Mouse (Mus musculus) adrenal gland, adult (tissue): Measurements from ENCODE around the gene Chic2.

Source experiments
- DNase-seq, 2 experiments: peaks; one replicate each; pipeline ENCODE4 v3.0.0; 2022 to 2023; ENCODE audit warnings: low spot score in 1 of 2; ENCODE audit not compliant: inconsistent age in 2 of 2

The Chic2 gene

DNA sequence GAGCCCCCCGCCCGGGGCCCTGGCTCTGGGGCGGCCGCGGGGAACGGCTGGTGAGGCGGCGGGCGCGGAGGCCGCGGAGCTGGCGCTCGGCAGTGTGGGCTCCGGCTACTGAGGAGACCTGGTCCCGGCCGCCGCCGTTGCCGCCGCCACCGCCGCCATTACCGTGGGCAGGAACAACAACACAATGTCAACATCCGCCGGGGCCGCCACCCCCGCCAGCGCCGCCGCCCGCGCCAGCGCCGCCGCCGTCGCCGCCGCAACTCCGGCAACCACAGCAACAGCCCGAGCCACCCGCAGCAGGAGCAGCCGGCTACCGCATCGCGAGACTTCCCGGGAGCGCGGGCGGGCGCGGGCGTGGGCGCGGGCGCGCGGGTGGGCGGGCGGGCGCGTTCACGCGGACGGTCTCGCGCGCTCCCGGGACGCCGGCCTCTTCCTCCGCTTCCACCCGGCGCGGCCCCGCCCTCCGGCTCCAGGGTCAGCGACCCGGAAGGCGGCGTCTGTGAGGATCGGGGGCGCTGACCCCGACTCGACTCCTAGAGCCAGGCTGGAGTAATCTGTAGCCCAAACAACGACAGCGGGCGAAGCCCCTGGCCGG lies at the start of gene Chic2:
Gene Chic2 (minus strand): TSS at position 465 of the 595 bp plus-strand sequence.
- peak; percentile 90 to 93 for DNase-seq

DNA sequence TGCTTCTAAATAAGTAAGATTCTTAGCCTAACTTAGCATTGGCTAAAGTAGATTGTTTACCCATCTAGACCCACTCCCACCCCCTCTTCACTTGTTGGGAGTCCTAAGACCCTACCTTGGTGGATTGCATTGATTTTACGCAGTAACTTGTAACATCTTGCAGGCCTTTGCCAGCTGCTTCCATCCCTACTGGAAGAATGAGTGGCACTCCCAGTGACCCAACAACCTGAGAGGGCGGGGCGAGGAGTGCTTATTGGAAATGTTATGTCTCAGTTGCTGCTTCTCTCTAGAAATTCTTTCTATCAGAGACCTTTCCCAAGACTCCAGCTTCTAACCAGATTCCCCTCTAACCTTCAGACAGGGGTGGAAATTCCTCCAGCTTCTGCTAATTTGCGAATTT lies 41.3 kb upstream of the Chic2 start:
- DNase-seq, result no peak

DNA sequence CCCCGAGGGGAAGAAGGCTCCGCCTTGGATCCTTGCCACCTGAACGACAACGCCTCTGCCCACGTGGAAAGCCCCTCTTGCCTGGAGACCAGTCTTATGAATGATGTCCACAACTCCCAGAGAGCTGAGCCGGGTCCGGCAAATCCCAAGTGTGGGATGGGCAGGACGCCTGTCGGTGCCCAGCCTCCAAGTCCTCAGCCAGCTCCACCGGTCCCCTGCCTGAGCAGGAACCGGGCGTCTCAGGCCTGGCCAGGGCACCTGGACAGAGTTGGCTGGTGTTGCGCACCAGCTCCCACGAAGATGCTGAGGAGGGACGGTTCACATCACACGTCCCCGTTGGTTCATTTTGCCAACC lies 40.9 kb upstream of the Chic2 start:
- no peak for DNase-seq

DNA sequence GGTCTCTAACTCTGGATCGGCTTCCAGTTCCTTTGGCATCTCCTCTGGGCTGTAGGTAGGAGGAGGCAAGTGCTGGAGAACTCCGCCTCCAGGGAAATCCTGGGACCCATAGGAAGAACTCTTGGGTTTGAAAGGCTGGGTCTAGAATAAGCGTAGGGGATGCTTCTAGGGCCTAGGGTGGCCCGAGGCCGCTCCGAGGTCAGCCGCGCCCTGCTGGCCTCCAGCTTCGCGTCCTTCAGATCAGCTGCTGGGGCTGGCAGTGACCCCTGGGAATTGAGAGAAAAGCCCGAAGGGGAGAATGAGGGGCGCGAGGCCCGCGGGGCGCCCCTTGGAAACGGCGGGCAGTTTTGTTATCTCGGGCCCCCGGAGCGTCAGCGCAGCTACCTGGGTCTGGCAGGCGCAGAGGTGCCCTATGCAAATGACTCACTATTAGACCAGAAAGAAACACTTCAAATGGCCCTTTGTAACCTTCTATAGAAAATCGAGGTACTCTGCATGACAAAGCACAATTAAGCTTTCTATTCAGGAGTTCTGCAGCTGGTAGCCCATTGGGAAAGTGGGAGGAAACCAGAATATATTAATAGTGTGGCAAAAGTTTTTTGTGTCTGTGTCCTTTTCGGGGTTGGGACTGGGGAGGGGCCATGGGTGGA lies 40.4 kb upstream of the Chic2 start:
- peak in 1 of 2 experiments; percentile 38 for DNase-seq

DNA sequence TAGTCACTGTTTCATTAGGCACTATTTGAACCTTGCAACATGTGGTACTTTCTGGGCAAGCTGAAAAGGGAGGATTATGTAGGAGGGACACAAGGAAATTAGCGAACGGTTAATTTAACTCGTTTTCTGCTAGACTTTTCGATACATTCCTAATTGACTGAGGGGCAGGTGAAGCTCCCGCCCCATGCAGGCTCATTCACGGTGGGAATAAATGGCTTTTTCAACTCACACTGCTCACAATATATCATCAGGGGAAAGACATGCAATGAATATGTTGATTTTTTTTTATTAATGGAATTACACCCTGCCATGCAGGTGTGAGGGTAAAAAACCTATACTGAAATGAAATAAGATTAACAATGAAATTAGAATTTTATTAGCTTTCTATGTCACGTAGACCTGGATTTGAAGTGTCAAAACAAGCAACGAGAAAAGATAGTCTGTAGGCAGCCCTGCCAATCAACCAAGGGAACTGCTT lies 39.9 kb upstream of the Chic2 start:
- no peak for DNase-seq

DNA sequence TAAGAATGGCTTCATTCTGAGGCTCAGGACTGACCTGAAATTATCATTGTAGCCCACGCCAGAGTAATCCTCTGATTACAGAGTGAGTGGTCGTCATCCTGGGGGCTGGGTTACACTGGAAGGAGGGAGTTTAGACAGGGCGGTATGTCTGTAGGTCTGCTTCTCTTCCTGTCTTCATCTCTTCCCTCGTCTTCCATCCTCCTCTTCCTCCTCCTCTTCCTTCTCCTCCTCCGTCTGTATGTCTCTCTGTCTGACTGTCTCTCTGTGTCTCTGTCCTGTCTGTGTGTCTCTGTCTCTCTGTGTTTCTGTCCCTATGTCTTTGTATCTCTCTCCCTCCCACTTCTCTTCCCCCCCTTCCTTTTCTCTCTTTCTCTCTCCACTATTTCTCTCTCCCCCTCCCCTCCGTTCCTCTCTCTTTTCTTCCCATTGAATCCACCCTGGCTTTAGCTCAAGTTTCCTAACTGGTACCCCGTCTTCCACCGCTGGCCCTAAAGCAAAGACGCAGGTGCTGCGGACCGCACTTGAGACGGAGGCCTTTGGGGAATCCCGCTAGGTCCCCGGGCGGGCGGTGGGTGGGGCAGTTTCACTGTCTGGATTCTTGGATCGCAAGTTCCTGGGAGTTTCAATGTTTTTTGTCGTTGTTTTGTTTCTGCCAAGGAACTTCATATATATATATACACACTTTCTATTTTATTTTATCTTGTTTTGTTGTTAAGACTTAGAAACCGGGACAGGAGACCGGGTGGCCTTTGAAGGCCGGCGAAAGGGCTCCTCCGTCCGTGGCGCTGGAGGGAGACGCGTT lies 39.2 kb upstream of the Chic2 start:
- peak in 1 of 2 experiments; percentile 54 for DNase-seq

DNA sequence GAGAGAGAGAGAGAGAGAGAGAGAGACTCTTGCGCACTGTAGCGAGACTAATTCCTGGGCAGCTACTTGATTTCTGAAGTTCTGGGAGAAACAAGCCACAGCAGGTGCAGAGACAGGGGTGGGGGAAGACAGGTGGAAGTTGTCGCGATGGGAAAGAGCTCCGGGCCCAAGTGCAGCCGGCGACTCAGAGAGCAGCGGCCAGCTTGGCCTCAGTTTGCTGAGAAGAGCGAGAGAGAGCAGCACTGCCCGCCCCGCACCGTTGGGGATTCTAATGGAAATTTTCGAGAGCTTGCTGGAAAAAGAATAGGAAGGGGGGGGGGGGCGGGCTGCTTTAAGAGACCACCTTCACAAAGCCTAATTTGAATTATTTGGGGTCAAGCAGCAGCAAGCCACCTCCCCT lies 38.5 kb upstream of the Chic2 start:
- no peak for DNase-seq

DNA sequence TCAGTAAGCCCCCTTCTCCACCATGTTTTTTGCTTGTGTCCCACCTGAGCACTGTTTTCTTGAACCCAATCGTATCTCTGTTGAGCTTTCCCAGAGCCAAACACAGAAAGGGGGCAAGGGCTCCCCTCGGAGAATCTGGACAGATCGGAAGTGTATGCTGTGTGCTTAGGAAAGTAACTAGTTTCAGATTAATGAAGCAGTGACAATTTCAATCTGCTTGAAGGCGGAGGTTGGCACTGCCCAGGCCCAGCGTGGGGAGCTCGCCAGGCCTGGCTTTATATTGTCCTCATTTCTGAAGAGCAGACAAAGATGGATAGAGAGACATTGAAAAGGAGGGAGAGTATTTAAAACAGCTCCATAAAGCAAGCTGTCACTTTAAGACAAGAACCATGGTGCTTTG lies 37.9 kb upstream of the Chic2 start:
- no peak for DNase-seq

DNA sequence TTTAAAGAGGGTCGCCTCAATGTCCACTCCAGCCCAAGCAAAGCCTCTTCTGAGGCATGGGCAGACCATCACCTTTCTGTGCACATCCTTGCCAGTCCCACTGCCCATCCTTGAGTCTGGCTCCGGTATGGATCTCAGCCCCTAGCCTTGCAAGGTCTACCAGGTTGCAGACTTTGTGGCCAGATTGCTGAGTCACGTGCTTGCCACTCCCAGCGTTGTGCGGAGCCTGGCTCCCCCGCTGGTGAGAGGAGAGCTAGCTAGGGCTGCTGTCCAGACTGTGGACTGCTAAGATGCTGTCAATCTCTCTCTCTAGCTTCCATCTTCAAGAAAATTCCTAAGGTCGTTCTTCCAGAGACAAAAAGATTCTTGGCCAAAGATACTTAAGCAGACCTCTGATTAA lies 35.0 kb upstream of the Chic2 start:
- DNase-seq, result no peak

DNA sequence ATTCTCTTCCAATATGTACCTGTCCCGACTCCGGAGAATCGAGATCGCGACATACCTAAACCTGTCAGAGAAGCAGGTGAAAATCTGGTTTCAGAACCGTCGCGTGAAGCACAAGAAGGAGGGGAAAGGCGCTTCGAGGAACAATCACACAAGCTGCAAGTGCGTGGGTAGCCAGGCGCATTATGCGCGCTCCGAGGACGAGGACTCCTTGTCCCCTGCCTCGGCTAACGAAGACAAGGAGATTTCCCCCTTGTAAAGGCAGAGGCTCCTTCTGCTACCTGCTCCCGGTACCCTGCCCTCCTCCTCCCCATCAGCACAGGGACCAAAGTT lies 32.4 kb upstream of the Chic2 start:
- DNase-seq, result no peak

DNA sequence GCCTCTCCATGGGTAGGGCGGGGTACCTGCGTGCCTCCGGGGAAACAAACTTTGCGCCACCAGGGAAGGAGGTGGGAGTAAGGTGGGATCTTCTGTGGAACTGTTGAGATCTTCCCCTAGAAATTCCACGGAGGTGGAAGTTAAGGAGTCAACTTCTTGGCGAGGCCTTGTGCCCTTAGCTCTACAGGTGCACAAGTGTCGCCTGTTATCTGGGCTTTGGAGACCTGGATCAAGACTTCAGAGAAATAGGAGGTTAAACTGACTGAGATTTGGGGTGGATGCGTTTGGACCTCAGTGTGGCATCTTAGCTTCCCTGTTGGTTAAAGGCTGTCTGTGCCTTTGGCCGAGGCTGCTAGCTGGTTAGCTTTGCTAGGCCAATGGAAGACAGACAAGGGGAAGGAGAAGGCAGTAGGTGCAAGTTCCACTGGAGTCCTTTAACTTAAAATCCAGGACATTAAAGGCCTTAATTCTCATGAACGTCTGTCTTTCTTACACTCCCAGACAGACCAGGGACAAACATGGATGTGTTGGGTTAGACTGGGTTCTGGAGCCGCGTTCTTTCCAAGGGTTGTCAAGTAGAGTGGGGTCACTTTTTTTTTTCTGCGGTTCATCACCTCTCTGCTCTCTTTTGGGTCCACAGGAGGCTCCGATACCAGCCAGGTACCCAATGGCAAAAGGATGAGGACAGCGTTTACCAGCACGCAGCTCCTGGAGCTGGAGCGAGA lies 31.9 kb upstream of the Chic2 start:
- no peak for DNase-seq

DNA sequence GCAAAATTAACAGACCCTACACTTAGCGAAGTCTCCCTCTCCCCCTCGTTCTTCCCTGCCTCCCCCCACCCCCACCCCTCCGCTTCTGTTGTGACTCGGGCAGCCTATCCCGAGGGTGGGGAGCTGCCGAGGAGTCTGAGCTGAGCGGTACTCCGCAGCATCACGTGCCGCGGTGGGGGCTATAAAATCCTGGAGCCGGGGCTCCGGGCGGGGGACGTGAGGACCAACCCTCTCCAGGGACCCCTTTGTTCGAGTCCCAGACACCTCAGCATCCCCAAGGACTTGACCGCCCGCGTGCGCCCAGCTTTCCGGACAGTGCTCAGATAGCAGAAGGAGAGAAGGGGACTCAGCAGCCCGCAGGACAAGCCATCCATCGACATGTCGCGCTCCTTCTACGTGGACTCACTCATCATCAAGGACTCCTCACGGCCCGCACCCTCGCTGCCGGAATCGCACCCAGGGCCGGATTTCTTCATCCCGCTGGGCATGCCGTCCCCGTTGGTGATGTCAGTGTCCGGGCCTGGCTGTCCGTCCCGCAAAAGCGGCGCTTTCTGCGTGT lies 30.9 kb upstream of the Chic2 start, which contains the start of gene Gsx2:
Gene Gsx2 (plus strand): TSS at position 219 of the 559 bp plus-strand sequence.
- no peak for DNase-seq

DNA sequence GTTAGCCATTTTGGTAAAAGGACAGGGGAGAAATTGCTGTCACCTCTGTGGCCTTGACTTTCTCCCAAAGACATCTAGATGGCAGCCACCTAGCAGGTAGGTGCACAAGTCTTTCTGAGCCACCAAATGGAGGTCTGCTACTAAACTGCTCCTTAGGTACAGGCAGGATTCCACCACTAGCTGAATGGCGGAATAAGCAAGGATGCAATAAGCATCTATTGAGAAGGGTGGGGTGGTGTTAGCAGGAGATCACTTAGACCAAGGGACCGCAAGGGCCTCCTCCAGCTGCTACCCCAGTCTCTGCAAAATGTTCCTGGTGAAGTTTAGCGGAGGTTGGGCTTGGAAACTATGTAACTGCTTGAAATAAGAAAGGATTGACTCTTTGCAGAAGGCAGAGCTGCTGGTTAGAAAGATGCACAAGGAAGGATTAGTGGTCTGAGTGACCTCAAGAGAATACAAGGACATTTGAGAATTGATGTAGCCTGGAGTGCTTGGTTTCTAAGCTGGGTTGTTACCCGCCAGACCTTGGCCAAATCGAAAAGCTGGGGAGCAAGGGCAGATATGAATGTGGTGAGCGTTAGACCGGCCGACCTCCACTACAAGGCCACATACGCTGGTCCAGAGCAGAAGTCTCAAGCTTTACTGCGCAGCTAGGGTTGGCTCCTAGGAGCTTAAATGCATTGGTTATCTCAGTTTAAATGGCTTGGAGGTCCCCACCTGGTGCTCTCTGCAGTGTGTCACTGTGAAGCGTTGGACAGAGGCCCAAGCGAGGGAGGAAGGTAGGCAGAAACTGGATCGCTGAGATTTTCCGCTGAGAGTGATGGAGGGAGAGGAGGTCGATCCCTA lies 30.2 kb upstream of the Chic2 start:
- DNase-seq, result peak in 1 of 2 experiments; percentile 34

DNA sequence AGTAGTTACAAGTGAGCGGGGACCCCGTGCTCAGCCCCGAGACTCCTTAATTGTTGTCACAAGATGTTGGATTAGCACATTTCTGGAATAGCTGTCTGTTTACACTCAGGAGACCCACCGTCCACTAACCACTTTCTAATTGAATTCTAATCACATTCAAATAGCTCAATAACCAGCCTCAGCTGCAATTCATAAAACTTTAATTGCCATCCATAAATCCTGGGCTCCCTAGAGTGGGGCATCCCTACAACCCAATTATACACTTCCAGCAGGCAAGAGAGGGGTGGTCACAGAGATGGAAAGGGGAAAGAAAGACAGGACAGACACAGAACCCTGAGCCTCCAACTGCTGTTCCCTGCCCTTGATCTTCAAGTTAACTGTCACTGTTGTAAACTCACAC lies 29.6 kb upstream of the Chic2 start:
- no peak for DNase-seq

DNA sequence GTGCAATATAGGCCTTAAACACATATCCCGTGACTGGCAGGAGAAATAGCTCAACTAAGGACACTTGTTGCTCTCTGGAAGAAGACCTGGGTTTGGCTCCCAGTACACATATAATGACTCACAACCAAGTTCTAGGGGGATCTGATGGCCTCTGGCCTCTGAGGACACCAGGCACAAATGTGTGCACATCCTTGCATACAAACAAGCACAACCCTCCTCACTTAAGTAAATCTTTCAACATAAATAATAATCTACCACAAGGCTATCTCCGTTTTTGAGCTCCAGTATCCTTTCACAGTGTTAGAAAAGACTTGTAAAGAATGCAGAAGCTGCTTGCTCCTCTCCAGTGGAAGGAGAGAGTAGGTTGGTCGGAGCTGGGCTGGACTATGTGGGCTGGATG lies 29.1 kb upstream of the Chic2 start:
- DNase-seq, result no peak

DNA sequence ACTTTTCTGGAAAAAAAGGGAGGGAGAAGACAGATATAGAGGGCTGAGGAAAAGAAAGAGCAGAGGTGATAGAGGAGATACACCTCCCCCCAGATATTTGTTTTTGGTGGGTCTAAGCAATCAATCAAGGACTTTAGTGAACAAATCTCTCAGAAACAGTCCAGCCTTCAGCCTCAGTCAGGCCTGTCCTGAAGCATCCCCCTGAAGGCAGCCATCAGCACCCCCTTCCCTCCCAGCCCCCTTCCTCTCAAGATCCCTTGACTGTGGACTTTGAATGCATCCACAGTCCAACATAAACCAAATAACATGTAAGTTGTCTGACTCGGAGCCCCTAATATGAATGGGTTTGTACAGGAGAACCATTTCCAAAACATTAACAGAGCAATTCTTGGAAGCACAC lies 28.6 kb upstream of the Chic2 start:
- DNase-seq, result no peak

DNA sequence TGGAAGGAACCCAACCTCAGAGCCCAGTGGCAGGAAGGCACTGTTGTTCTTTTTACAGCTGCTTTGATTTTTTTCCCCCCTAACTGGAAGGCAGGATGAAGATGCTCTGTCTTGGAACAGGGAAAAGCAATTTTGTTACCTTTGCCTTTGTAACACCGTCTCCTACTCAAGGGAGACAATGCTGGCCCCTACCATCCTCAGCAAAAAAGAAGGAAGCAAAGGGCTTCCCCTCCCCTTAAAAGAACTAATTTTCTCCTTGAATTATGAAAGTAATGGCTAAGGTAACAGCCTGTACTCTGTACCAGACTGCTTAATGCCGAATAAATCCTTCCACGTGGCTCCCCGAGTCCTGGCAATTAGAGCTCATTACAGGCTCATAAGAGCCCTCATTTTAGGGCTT lies 28.0 kb upstream of the Chic2 start:
- DNase-seq, result no peak

DNA sequence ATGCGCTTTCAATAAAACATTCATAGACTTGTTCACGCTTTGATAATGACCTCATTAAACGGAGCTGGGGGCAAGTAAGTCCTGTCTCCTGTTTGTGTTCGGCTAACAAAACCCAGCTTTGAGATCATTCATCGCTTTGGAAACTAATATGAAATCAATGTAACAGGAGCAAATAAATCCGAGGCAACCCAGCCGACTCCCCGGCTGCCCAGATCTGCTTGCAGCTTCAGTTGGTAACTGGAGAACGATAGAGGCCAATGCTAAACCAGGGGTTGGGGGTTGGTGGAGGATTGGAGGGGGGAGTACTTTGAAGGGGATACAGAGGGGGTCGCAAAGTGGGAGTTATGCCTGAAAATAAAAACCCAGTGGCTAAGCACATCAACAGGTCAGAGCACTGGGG lies 27.4 kb upstream of the Chic2 start:
- DNase-seq, result no peak

DNA sequence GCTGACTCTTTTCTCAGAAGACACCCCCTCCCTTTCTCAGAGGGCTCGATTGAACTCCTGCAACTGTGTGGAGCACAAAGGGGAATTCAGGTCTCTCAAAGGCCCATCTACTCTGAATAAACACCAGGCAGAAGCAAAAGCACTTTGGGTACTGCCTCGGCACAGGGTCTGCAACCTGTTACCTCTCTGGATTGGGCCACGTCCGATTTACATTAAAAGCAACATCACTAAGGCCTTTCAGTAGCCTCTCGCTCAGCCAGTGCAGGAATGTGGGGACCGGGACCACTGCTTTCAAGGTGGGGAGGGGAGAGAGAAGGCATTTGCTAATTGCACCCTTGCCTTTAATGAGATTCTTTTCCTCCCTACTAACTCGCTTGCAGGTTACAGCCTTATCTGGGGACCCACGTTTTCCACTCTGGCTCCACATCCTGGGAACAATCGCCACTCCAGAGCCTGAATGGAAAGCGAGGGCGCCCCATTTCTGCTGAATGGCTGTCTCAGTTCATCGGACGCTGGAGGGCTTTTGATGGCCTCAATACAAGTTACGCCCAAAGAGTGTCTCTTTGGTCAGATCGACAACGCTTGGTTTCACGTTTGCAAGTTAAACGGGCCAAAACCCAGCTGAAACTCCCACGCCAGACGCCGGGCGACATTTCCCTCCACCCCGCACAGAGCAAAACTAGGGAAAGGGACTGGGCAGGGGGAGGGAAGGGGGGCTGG lies 26.2 kb upstream of the Chic2 start:
- DNase-seq, result peak in 1 of 2 experiments; percentile 26

DNA sequence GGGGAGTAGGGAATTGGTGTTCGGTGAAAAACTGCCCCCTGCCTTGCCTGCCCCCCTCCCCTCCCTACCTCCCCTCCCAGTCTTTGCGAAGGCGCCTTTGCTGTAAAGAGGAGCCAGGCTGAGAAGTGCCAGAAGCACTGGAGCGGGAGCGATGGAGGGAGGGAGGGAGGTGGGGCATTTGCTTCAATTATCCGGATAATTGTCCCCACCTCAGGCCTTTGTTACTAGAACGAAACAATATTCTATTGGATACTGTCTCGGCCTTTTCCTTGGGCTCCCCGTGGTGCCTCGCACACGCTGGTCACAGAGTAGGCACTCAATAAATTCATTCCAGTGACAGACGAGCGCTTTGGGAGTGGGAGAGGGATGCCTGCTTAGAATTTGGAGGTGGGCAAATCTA lies 25.6 kb upstream of the Chic2 start:
- DNase-seq, result no peak
